Mouse (Mus musculus) heart, postnatal 0 days (tissue): Measurements from ENCODE around the gene Atp5f1. TPM values are rescaled to one million over a fixed set of nuclear protein-coding genes. Genes with fewer than 3 reads are reported as not detected.

Experiments used
- ATAC-seq: fragments of 200-750 bp; cut with Nextera tagmentation; 2 replicates; pipeline ENCODE4 v1.8.0; 2017; ENCODE audit warnings: low read depth, moderate number of reproducible peaks, moderate library complexity; ENCODE audit not compliant: insufficient read depth
- DNase-seq: peaks from one replicate; pipeline ENCODE4 v3.0.0-alpha.2; 2016; ENCODE audit warnings: low spot score
- H3K27ac ChIP-seq: fragments of 300-500 bp; sonication (generic); 2 replicates; pipeline ENCODE4 v1.5.1; 2014; ENCODE audit warnings: low read depth, mild to moderate bottlenecking
- H3K27me3 ChIP-seq: fragments of 300-500 bp; sonication (generic); 2 replicates; pipeline ENCODE4 v1.6.1; 2014; ENCODE audit warnings: low read length, mixed read lengths; ENCODE audit not compliant: control insufficient read depth, insufficient read depth
- H3K36me3 ChIP-seq: fragments of 300-500 bp; sonication (generic); replicated peaks from 2 replicates; pipeline ENCODE4 v1.6.1; 2014; ENCODE audit warnings: low read length, mixed read lengths; ENCODE audit not compliant: control insufficient read depth, insufficient read depth
- H3K4me1 ChIP-seq: fragments of 300-500 bp; sonication (generic); 2 replicates; pipeline ENCODE4 v1.6.1; 2014; ENCODE audit warnings: antibody characterized with exemption; ENCODE audit not compliant: control insufficient read depth, insufficient read depth
- H3K4me2 ChIP-seq: fragments of 300-500 bp; sonication (generic); 2 replicates; pipeline ENCODE4 v1.6.1; 2014; ENCODE audit warnings: low read depth, mild to moderate bottlenecking, low read length, moderate library complexity
- H3K4me3 ChIP-seq: fragments of 300-500 bp; sonication (generic); 2 replicates; pipeline ENCODE4 v1.5.1; 2014; ENCODE audit warnings: low read depth, low read length
- H3K9ac ChIP-seq: fragments of 300-500 bp; sonication (generic); replicated peaks from 2 replicates; pipeline ENCODE4 v1.6.1; 2014; ENCODE audit warnings: low read depth, low read length, mixed read lengths
- H3K9me3 ChIP-seq: fragments of 300-500 bp; sonication (generic); replicated peaks from 2 replicates; pipeline ENCODE4 v1.6.1; 2016; ENCODE audit warnings: low read length; ENCODE audit not compliant: control insufficient read depth
- CTCF ChIP-seq: IDR thresholded peaks from 2 replicates; pipeline ENCODE4 v1.5.1; 2016; ENCODE audit warnings: antibody characterized with exemption, control low read depth, low read depth
- EP300 ChIP-seq: IDR thresholded peaks from 2 replicates; pipeline ENCODE4 v1.6.1; 2016; ENCODE audit warnings: antibody characterized with exemption, low read depth
- WGBS: fragments of 180-500 bp; shearing (Covaris S2); extraction: QIAGEN DNeasy Blood & Tissue Kit; methylation state at CpG from one replicate; pipeline ENCODE4 v1.1.7; 2014; 5-methylcytosine and 5-hydroxymethylcytosine counted together
- polyA plus RNA-seq: library from polyadenylated mRNA; unstranded; fragments of >200 nt; fragmentation: Nextera tagmentation; extraction: Ambion mirVana; gene quantifications from 2 replicates; pipeline ENCODE4 v1.2.1, GENCODE M21; 2015
- total RNA-seq: library from RNA; depleted of rRNA; stranded (reverse); fragments of >200 nt; gene quantifications from 2 replicates; pipeline ENCODE4 v1.2.3, GENCODE M21; 2014; ENCODE audit warnings: low replicate concordance; rRNA removed

Atp5f1 gene
- total and polyA plus RNA-seq, 2 experiments from 2014 or later, result 751 to 1,577 TPM

GRCm38 (mm10) chr3:105898861-105899260 lies 61.0 kb downstream of the Atp5f1 start:
- DNase-seq (no peak), ATAC-seq (peak; percentile 17; the same call in 1 of the 2 replicates)
- TF ChIP-seq EP300, result no peak
- TF ChIP-seq CTCF, result no peak
- peaks cover 21% of the 10 kb centered on the region for H3K4me1 ChIP-seq
- H3K4me3 ChIP-seq, result no peak overlapping the region
- no peaks in the 10 kb centered on the region for H3K36me3 ChIP-seq
- H3K27ac ChIP-seq, result no peak overlapping the region
- no peaks in the 10 kb centered on the region for H3K9me3 ChIP-seq
- 43% methylated on average over 11 of the region's 11 CpGs for whole genome bisulfite sequencing
- H3K4me2 ChIP-seq, result no peak overlapping the region
- 0 out of 2 replicates have a peak, but pooled peaks cover 3% of the 10 kb centered on the region for H3K27me3 ChIP-seq
- no peak overlapping the region for H3K9ac ChIP-seq

GRCm38 (mm10) chr3:105898325-105898724 lies 61.6 kb downstream of the Atp5f1 start:
- WGBS, result 64% methylated on average over 2 of the region's 2 CpGs
- no peak overlapping the region for H3K9ac ChIP-seq
- DNase-seq, result no peak

DNA sequence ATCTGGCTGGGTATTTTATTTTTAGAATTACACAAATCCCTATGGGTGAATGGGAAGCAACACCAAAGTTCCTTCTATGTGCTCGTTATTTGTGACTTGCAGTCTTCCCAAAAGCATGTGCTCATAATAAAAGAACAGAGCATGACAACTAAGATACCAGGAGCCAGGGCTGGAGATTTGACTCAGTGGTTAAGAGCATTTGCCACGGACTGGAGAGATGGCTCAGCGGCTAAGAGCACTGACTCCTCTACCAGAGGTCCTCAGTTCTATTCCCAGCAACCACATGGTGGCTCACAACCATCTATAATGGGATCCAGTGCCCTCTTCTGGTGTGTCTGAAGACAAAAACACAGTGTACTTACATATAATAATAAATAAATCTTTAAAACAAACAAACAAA lies 63.1 kb downstream of the Atp5f1 start:
- H3K4me2 ChIP-seq, result no peak overlapping the region
- TF ChIP-seq EP300 (no peak), CTCF (no peak)
- H3K36me3 ChIP-seq, result no peaks in the 10 kb centered on the region
- WGBS, result 86% methylated on average over 3 of the region's 3 CpGs
- no peak for DNase-seq
- H3K9ac ChIP-seq, result no peak overlapping the region
- no peak overlapping the region for H3K4me3 ChIP-seq
- ATAC-seq, result no peak
- H3K27me3 ChIP-seq, result 0 out of 2 replicates have a peak, but pooled peaks cover 3% of the 10 kb centered on the region
- H3K9me3 ChIP-seq, result no peaks in the 10 kb centered on the region
- H3K27ac ChIP-seq, result no peak overlapping the region
- peaks cover 30% of the 10 kb centered on the region for H3K4me1 ChIP-seq

More at GRCm38 (mm10) chr3:105898325-105898724, 61.6 kb downstream of the Atp5f1 start:
- TF ChIP-seq CTCF, result no peak
- TF ChIP-seq EP300, result no peak
- no peaks in the 10 kb centered on the region for H3K9me3 ChIP-seq
- ATAC-seq, result no peak
- H3K27ac ChIP-seq, result no peak overlapping the region
- peaks cover 21% of the 10 kb centered on the region for H3K4me1 ChIP-seq
- no peak overlapping the region for H3K4me2 ChIP-seq
- H3K36me3 ChIP-seq, result no peaks in the 10 kb centered on the region
- H3K4me3 ChIP-seq, result no peak overlapping the region
- 0 out of 2 replicates have a peak, but pooled peaks cover 3% of the 10 kb centered on the region for H3K27me3 ChIP-seq

DNA sequence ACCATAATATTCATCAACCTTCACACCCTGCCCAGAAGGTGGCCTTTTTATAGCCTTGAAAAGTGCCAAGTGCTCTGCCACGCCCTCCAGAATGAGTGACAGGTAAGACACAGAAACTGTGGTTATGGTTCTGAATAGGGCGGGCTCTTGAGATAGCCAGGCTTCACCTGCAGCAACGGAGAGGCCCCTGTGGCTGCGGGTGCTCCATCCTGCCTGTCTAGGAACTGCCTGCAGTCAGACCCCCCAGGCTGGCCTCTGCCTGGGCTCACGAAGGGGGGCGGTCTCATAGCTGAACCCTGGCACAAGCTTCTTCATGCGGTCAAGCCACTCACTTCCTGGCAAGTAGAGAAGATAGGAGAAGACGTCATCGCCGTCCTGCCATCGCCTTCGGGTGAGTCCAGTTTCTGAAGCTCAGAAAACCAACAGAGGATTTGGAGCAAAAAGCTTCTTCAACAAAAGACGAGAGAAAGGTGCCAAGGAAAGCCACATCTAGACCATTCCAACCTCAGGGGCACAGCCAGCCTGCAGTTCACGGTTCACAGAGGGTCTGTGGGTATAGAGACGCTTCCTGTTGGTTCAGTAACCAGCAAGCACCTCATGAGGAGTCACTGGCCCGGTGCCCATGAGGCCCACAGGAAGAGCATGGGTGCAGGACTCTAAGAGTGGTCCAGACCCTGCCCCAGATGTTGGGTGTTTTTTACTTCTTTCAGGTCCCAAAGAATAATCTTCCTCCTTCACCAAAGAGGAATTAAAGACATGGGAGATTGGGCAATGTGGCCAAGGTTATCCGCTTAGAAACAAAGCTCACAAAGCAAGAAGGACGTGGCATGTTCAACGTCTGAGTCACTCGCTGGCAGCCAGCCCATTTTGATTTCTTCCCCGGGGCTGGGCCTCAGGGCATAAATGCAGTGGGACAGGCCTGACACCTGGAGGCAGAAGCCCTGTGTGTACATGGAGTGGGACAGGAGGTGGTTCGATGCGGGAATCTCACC lies 65.0 kb downstream of the Atp5f1 start:
- Histone ChIP-seq H3K4me2 (peak overlapping the region; percentile 14; the same call in 1 of the 2 replicates), H3K27me3 (no peaks in the 10 kb centered on the region), H3K4me1 (peaks cover 38% of the 10 kb centered on the region), H3K4me3 (no peak overlapping the region), H3K27ac (peak overlapping the region; percentile 71), H3K9ac (no peak overlapping the region), H3K36me3 (no peaks in the 10 kb centered on the region), H3K9me3 (no peaks in the 10 kb centered on the region)
- peak; percentile 84 for ATAC-seq
- DNase-seq, result peak; percentile 88
- WGBS, result 35% methylated on average over 23 of the region's 23 CpGs
- TF ChIP-seq CTCF, result peak; percentile 96
- TF ChIP-seq EP300, result no peak

- no peaks in the 10 kb centered on the region for H3K36me3 ChIP-seq
- no peak overlapping the region for H3K4me2 ChIP-seq
- H3K27me3 ChIP-seq, result no peaks in the 10 kb centered on the region
- peak; percentile 20 for ATAC-seq
- no peaks in the 10 kb centered on the region for H3K9me3 ChIP-seq
- DNase-seq, result peak; percentile 64
- no peak overlapping the region for H3K9ac ChIP-seq
- 60% methylated on average over 6 of the region's 6 CpGs for WGBS
- peaks cover 36% of the 10 kb centered on the region for H3K4me1 ChIP-seq
- no peak overlapping the region for H3K4me3 ChIP-seq
- peak overlapping the region; percentile 71 for H3K27ac ChIP-seq
- TF ChIP-seq CTCF (no peak), EP300 (no peak; the same call in 1 of the 2 replicates)
Observed at GRCm38 (mm10) chr3:105893941-105894391, 65.9 kb downstream of the Atp5f1 start.

Other genes with a start within 250 kb of the Atp5f1 start
- gene Rap1a, start 158.8 kb downstream of the Atp5f1 start, total RNA-seq, result 17.8 and 33.3 TPM in 2 replicates
- 91.0 and 92.3 TPM in 2 replicates for gene Rap1a, start 158.8 kb downstream of the Atp5f1 start, polyA plus RNA-seq
- not detected in 2 replicates for gene Adora3, start 89.2 kb downstream of the Atp5f1 start, total RNA-seq
- 0.14 and 0.21 TPM in 2 replicates for gene Adora3, start 89.2 kb downstream of the Atp5f1 start, polyA plus RNA-seq
- not detected in 2 replicates for gene Tmigd3, start 89.2 kb downstream of the Atp5f1 start, total RNA-seq
- 0.33 and 0.44 TPM in 2 replicates for gene Tmigd3, start 89.2 kb downstream of the Atp5f1 start, polyA plus RNA-seq
- gene I830077J02Rik, start 27.4 kb downstream of the Atp5f1 start, total RNA-seq, result 0.04 TPM in 1 of 2 replicates, not detected in the other
- gene I830077J02Rik, start 27.4 kb downstream of the Atp5f1 start, polyA plus RNA-seq, result 0.82 and 0.88 TPM in 2 replicates
- gene Wdr77, start 730 bp downstream of the Atp5f1 start, total RNA-seq, result 54.8 and 63.0 TPM in 2 replicates
- gene Wdr77, start 730 bp downstream of the Atp5f1 start, polyA plus RNA-seq, result 57.5 and 63.1 TPM in 2 replicates
- gene Ovgp1, start 13.6 kb upstream of the Atp5f1 start, total RNA-seq, result 0.57 and 0.70 TPM in 2 replicates
- 0.53 and 0.58 TPM in 2 replicates for gene Ovgp1, start 13.6 kb upstream of the Atp5f1 start, polyA plus RNA-seq
- not detected in 2 replicates for gene Pifo, start 54.5 kb upstream of the Atp5f1 start, total RNA-seq
- gene Pifo, start 54.5 kb upstream of the Atp5f1 start, polyA plus RNA-seq, result 0.40 TPM in 1 of 2 replicates, not detected in the other
- gene Chil5, start 72.7 kb upstream of the Atp5f1 start, total RNA-seq, result not detected in 2 replicates
- gene Chil5, start 72.7 kb upstream of the Atp5f1 start, polyA plus RNA-seq, result 0.15 TPM in 1 of 2 replicates, not detected in the other
- not detected in 2 replicates for gene Chia1, start 153.1 kb upstream of the Atp5f1 start, total RNA-seq
- gene Chia1, start 153.1 kb upstream of the Atp5f1 start, polyA plus RNA-seq, result 0.11 TPM in 1 of 2 replicates, not detected in the other
- gene Chil3, start 207.5 kb upstream of the Atp5f1 start, total RNA-seq, result 0.31 and 1.9 TPM in 2 replicates
- gene Chil3, start 207.5 kb upstream of the Atp5f1 start, polyA plus RNA-seq, result 0.51 TPM in 2 replicates